8 mouse cellular contexts compared by ENCODE assay signal in the genomic region with DNA sequence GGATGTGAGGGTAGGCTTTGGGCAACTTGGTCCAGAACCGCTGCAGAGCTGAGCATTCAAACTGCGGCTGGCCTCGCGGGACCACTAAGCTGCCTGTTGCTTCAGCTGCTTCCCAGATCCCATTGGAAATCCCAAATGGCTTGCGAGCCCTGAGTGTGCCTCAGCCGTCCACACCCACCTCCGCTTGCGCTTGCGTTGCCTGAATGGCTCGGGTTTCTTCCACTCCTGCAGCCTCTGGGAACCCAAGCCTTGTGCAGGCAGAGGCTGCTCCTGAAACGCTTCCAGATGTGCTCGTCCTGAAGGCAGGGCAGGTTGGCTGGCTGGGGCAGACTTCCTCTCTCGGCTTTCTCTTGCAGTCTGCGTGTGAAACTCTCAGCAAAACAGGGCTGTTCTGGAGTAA. TPM values are rescaled to one million over a fixed set of nuclear protein-coding genes. Genes with fewer than 3 reads are reported as not detected.
A peak's percentile ranks its signal among the peaks of the same experiment; 100 is the strongest.
DNase-seq lines count a peak whose midpoint lies in the region; ATAC-seq lines count a peak whose summit lies in the region.

Gene Glt8d2, minus strand, starts transcription at position 157 of the 400 bp plus-strand sequence.

- H3K27ac ChIP-seq in embryonic facial prominence, embryonic 13.5 days = peak within 1 kb of the TSS; percentile 94
- H3K27ac ChIP-seq in kidney, embryonic 14.5 days (ENCODE audit: low read depth, low read length) = peak within 1 kb of the TSS; percentile 74
- no peak within 1 kb of the TSS for H3K27ac ChIP-seq in liver, embryonic 15.5 days (replicated peaks)
- H3K27ac ChIP-seq in neural tube, embryonic 13.5 days (replicated peaks) = no peak within 1 kb of the TSS

- no peaks in the 10 kb centered on the region for H3K36me3 ChIP-seq in embryonic facial prominence, embryonic 13.5 days
- H3K36me3 ChIP-seq in kidney, embryonic 14.5 days (ENCODE audit: control insufficient read depth, insufficient read depth, low read length) = no peaks in the 10 kb centered on the region
- no peaks in the 10 kb centered on the region for H3K36me3 ChIP-seq in liver, embryonic 15.5 days (replicated peaks)
- H3K36me3 ChIP-seq in neural tube, embryonic 13.5 days = no peaks in the 10 kb centered on the region

- peak; percentile 57 for DNase-seq in adipocyte (ENCODE audit: low spot score)
- DNase-seq in heart, adult 8-10 months (ENCODE audit: low spot score) = peak; percentile 68
- peak; percentile 52 for DNase-seq in yolk sac, embryonic 10.5 days (ENCODE audit: low spot score)
- no peak for DNase-seq in cerebellum, adult 11-12 months

- H3K4me3 ChIP-seq in embryonic facial prominence, embryonic 13.5 days = peak within 1 kb of the TSS; percentile 37
- peak within 1 kb of the TSS; percentile 24 for H3K4me3 ChIP-seq in kidney, embryonic 14.5 days (ENCODE audit: low read length)
- H3K4me3 ChIP-seq in liver, embryonic 15.5 days (replicated peaks) = no peak within 1 kb of the TSS
- H3K4me3 ChIP-seq in neural tube, embryonic 13.5 days = peak within 1 kb of the TSS; percentile 4; the same call in 1 of the 2 replicates

- H3K9me3 ChIP-seq in embryonic facial prominence, embryonic 13.5 days = no peaks in the 10 kb centered on the region
- H3K9me3 ChIP-seq in kidney, embryonic 14.5 days (ENCODE audit: control insufficient read depth, low read length) = no peaks in the 10 kb centered on the region
- no peaks in the 10 kb centered on the region for H3K9me3 ChIP-seq in liver, embryonic 15.5 days (replicated peaks)
- no peaks in the 10 kb centered on the region for H3K9me3 ChIP-seq in neural tube, embryonic 13.5 days

- H3K4me2 ChIP-seq in embryonic facial prominence, embryonic 13.5 days = peak within 1 kb of the TSS; percentile 62
- peak within 1 kb of the TSS; percentile 45 for H3K4me2 ChIP-seq in kidney, embryonic 14.5 days (replicated peaks; ENCODE audit: low read depth, low read length)
- H3K4me2 ChIP-seq in liver, embryonic 15.5 days = peak within 1 kb of the TSS; percentile 37
- H3K4me2 ChIP-seq in neural tube, embryonic 13.5 days = peak within 1 kb of the TSS; percentile 41

- peaks cover 23% of the 10 kb centered on the region for H3K4me1 ChIP-seq in embryonic facial prominence, embryonic 13.5 days
- H3K4me1 ChIP-seq in kidney, embryonic 14.5 days (ENCODE audit: control insufficient read depth, insufficient read depth, low read length) = no peaks in the 10 kb centered on the region
- H3K4me1 ChIP-seq in liver, embryonic 15.5 days (replicated peaks) = peaks cover 11% of the 10 kb centered on the region
- peaks cover 8% of the 10 kb centered on the region; the same call in 1 of the 2 replicates for H3K4me1 ChIP-seq in neural tube, embryonic 13.5 days (replicated peaks)

- peak; percentile 94 for ATAC-seq in embryonic facial prominence, embryonic 13.5 days (ENCODE audit: insufficient number of reproducible peaks, insufficient read depth, low FRiP score, low TSS enrichment, low read depth)
- peak; percentile 88 for ATAC-seq in kidney, embryonic 14.5 days (ENCODE audit: low FRiP score, low TSS enrichment)
- no peak for ATAC-seq in liver, embryonic 15.5 days (ENCODE audit: insufficient read depth)
- no peak for ATAC-seq in neural tube, embryonic 13.5 days (ENCODE audit: low read depth)

- H3K27me3 ChIP-seq in embryonic facial prominence, embryonic 13.5 days = no peaks in the 10 kb centered on the region
- no peaks in the 10 kb centered on the region for H3K27me3 ChIP-seq in kidney, embryonic 14.5 days (ENCODE audit: control insufficient read depth, insufficient read depth, low read length)
- H3K27me3 ChIP-seq in liver, embryonic 15.5 days = peaks cover 27% of the 10 kb centered on the region
- no peaks in the 10 kb centered on the region for H3K27me3 ChIP-seq in neural tube, embryonic 13.5 days

- H3K9ac ChIP-seq in embryonic facial prominence, embryonic 13.5 days = peak within 1 kb of the TSS; percentile 60
- H3K9ac ChIP-seq in kidney, embryonic 14.5 days (ENCODE audit: low read depth, low read length) = peak within 1 kb of the TSS; percentile 42; the same call in 1 of the 2 replicates
- H3K9ac ChIP-seq in liver, embryonic 15.5 days = no peak within 1 kb of the TSS
- peak within 1 kb of the TSS; percentile 32 for H3K9ac ChIP-seq in neural tube, embryonic 13.5 days

- WGBS in embryonic facial prominence, embryonic 13.5 days = under 1% methylated on average over 14 of the region's 14 CpGs
- WGBS in kidney, embryonic 14.5 days = 2% methylated on average over 14 of the region's 14 CpGs
- WGBS in liver, embryonic 15.5 days (ENCODE audit: insufficient replicate concordance) = 6% methylated on average over 14 of the region's 14 CpGs
- WGBS in neural tube, embryonic 13.5 days = 7% methylated on average over 14 of the region's 14 CpGs

RNA-seq across cellular contexts. Expression of gene Glt8d2, which starts in this region (rescaled TPM):
- 14.4 and 15.3 TPM in 2 replicates for polyA plus RNA-seq in embryonic facial prominence, embryonic 13.5 days (2015; fragmentation: Nextera tagmentation; extraction: Ambion mirVana)
- 1 to 10 TPM; 1.9 to 3.9 (median 3.1) TPM for total RNA-seq in heart, adult 8-10 months (2022)
- polyA plus RNA-seq in kidney, embryonic 14.5 days (2014; fragmentation: Nextera tagmentation; extraction: Ambion mirVana) = 3.0 and 4.0 TPM in 2 replicates
- polyA plus RNA-seq in liver, embryonic 15.5 days (2015; fragmentation: Nextera tagmentation; extraction: Ambion mirVana) = 0.55 and 0.63 TPM in 2 replicates
- 1.3 and 2.1 TPM in 2 replicates for polyA plus RNA-seq in neural tube, embryonic 13.5 days (2015; fragmentation: Nextera tagmentation; extraction: Ambion mirVana)

Comparison
In these comparisons a context has a peak if more than half of its experiments do, and no peak if none do; other contexts are left out.
1. ATAC-seq: peak in embryonic facial prominence, embryonic 13.5 days (single experiment) and kidney, embryonic 14.5 days (single experiment); none in liver, embryonic 15.5 days (single experiment) and neural tube, embryonic 13.5 days (single experiment).
2. H3K27ac ChIP-seq: peak in embryonic facial prominence, embryonic 13.5 days (single experiment) and kidney, embryonic 14.5 days (single experiment); none in liver, embryonic 15.5 days (single experiment) and neural tube, embryonic 13.5 days (single experiment).
3. Peak in every context shown above with its lines, with median percentiles within 50 percentile points of each other: H3K4me2 ChIP-seq.